Mouse (Mus musculus): ENCODE data around the gene Wnt16. TPM values are rescaled to one million over a fixed set of nuclear protein-coding genes. Genes with fewer than 3 reads are reported as not detected.
"Not testable (repeated sequence)": the region's sequence is repeated elsewhere in the genome, so short reads cannot be mapped to it uniquely, and the experiment has no call there.

Gene Wnt16
- total RNA-seq (2014; rRNA removed) (0.61 and 1.3 TPM in 2 replicates), polyA plus RNA-seq (2015; fragmentation: Nextera tagmentation; extraction: Ambion mirVana) (0.90 and 1.2 TPM in 2 replicates)

- DNase-seq (ENCODE audit: low spot score) (peak; percentile 16), ATAC-seq (peak; percentile 72)
- no peaks in the 10 kb centered on the region for H3K9me3 ChIP-seq (ENCODE audit: low read length)
- peaks cover 39% of the 10 kb centered on the region for H3K27me3 ChIP-seq (ENCODE audit: insufficient read depth, low read length)
- no peaks in the 10 kb centered on the region for H3K36me3 ChIP-seq (ENCODE audit: insufficient read depth, low read length)
- TF ChIP-seq CTCF (IDR thresholded peaks at IDR 0.05; ENCODE audit: low read depth): no peak
- WGBS: 1% methylated on average over 20 of the region's 20 CpGs
- peak within 1 kb of the TSS; percentile 34 for H3K4me3 ChIP-seq (ENCODE audit: low read length)
- H3K9ac ChIP-seq (replicated peaks; ENCODE audit: low read length): 0 out of 2 replicates have a peak within 1 kb of the TSS, but pooled peaks have one; percentile 14
- H3K27ac ChIP-seq: no peak within 1 kb of the TSS
- H3K4me1 ChIP-seq (ENCODE audit: insufficient read depth, low read length): peaks cover 6% of the 10 kb centered on the region; the same call in 1 of the 2 replicates
- H3K4me2 ChIP-seq (ENCODE audit: low read depth, low read length): peak within 1 kb of the TSS; percentile 72
These were observed at the start of gene Wnt16 for GRCm38 (mm10) chr6:22288004-22288736. TSS of gene Wnt16 (plus strand) at chr6:22288227.

GRCm38 (mm10) chr6:22243321-22243720, 44.7 kb upstream of the Wnt16 start:
- H3K9me3 ChIP-seq (ENCODE audit: low read length): no peaks in the 10 kb centered on the region
- H3K9ac ChIP-seq (replicated peaks; ENCODE audit: low read length): no peak overlapping the region
- no peak for ATAC-seq
- H3K4me2 ChIP-seq (ENCODE audit: low read depth, low read length): no peak overlapping the region
- no peak for DNase-seq (ENCODE audit: low spot score)
- H3K4me1 ChIP-seq (ENCODE audit: insufficient read depth, low read length): no peaks in the 10 kb centered on the region
- no peak overlapping the region for H3K4me3 ChIP-seq (ENCODE audit: low read length)
- H3K27ac ChIP-seq: no peak overlapping the region
- no peaks in the 10 kb centered on the region for H3K36me3 ChIP-seq (ENCODE audit: insufficient read depth, low read length)
- TF ChIP-seq CTCF (IDR thresholded peaks at IDR 0.05; ENCODE audit: low read depth): no peak
- H3K27me3 ChIP-seq (ENCODE audit: insufficient read depth, low read length): no peaks in the 10 kb centered on the region
- 70% methylated on average over 8 of the region's 8 CpGs for WGBS

DNA sequence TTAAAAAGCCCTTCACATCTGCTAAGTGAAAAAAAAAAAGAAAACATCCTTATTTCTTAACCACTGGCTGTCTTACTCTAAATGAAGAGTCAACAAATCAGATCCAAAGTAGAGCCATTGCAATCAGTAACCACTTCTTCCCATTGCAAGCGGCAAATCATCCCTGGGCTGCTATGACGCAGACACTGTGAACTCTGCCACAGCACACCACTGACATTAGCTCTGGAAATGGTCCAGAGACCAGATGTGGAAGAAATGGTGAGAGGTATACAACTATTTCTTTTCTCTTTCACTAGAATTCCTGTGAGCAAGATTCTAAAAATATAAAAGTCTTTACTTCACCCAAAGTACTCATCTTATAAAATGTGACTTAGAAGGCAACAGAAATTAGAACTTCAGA, 41.3 kb upstream of the Wnt16 start:
- ATAC-seq: no peak
- no peak for DNase-seq (ENCODE audit: low spot score)
- Histone ChIP-seq H3K36me3 (ENCODE audit: insufficient read depth, low read length) (no peaks in the 10 kb centered on the region), H3K27ac (no peak overlapping the region), H3K9ac (replicated peaks; ENCODE audit: low read length) (no peak overlapping the region), H3K4me3 (ENCODE audit: low read length) (no peak overlapping the region), H3K27me3 (ENCODE audit: insufficient read depth, low read length) (no peaks in the 10 kb centered on the region), H3K4me2 (ENCODE audit: low read depth, low read length) (no peak overlapping the region), H3K9me3 (ENCODE audit: low read length) (no peaks in the 10 kb centered on the region), H3K4me1 (ENCODE audit: insufficient read depth, low read length) (no peaks in the 10 kb centered on the region)
- 89% methylated on average over 2 of the region's 2 CpGs for WGBS
- no peak for TF ChIP-seq CTCF (IDR thresholded peaks at IDR 0.05; ENCODE audit: low read depth)

DNA sequence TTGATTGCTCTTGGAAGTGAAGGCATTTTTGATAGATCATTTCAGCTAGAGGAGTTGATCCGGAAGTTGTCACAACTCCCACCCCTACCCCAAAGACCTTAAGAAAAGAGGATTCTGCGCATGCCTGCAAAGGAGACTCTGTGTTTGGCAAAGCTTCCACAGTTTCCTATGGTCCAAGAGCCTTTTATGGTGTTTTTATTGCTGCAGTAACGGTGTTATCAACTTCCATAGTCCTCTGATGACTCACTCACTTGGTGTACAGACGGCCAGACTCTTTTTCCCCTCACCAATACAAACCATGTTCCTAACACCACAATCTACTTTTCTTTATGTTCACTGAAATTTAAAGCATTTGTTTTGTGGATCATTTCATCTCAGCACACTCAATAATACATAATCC, 29.2 kb upstream of the Wnt16 start:
- H3K36me3 ChIP-seq (ENCODE audit: insufficient read depth, low read length): no peaks in the 10 kb centered on the region
- no peak for ATAC-seq
- 94% methylated on average over 4 of the region's 4 CpGs for WGBS

GRCm38 (mm10) chr6:22262519-22262918, 25.5 kb upstream of the Wnt16 start:
- H3K36me3 ChIP-seq (ENCODE audit: insufficient read depth, low read length): no peaks in the 10 kb centered on the region
- TF ChIP-seq CTCF (IDR thresholded peaks at IDR 0.05; ENCODE audit: low read depth): no peak
- H3K4me1 ChIP-seq (ENCODE audit: insufficient read depth, low read length): no peaks in the 10 kb centered on the region
- H3K27me3 ChIP-seq (ENCODE audit: insufficient read depth, low read length): no peaks in the 10 kb centered on the region
- H3K9me3 ChIP-seq (ENCODE audit: low read length): no peaks in the 10 kb centered on the region
- DNase-seq (ENCODE audit: low spot score): no peak
- no peak overlapping the region for H3K4me2 ChIP-seq (ENCODE audit: low read depth, low read length)
- H3K27ac ChIP-seq: no peak overlapping the region
- no peak overlapping the region for H3K4me3 ChIP-seq (ENCODE audit: low read length)
- WGBS: 60% methylated on average over 4 of the region's 4 CpGs
- H3K9ac ChIP-seq (replicated peaks; ENCODE audit: low read length): no peak overlapping the region
- ATAC-seq: no peak

More for the DNA sequence above, 29.2 kb upstream of the Wnt16 start:
- H3K4me3 ChIP-seq (ENCODE audit: low read length): no peak overlapping the region
- H3K4me2 ChIP-seq (ENCODE audit: low read depth, low read length): no peak overlapping the region
- no peaks in the 10 kb centered on the region for H3K27me3 ChIP-seq (ENCODE audit: insufficient read depth, low read length)
- H3K4me1 ChIP-seq (ENCODE audit: insufficient read depth, low read length): no peaks in the 10 kb centered on the region
- no peaks in the 10 kb centered on the region for H3K9me3 ChIP-seq (ENCODE audit: low read length)
- H3K27ac ChIP-seq: no peak overlapping the region
- no peak overlapping the region for H3K9ac ChIP-seq (replicated peaks; ENCODE audit: low read length)
- no peak for DNase-seq (ENCODE audit: low spot score)
- TF ChIP-seq CTCF (IDR thresholded peaks at IDR 0.05; ENCODE audit: low read depth): no peak

DNA sequence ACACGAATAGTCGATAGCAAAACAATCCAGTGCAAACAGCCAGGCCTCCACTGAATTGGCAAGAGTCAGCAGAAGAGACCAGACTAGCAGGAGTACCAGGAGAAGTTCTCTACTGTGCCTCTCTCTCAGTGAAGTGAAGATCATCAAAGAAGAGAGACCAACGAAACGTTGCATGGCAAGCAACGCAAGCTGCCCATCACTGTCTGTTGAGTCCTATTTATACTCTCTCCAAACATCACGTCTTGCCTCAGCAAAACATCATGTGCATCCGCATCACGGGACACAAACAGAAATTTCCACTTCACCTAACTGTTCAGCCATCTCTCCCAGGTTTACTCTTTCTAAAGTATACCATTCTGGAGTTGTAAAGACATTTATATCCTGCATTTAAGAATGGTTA, 23.9 kb upstream of the Wnt16 start:
- not testable (repeated sequence) for H3K4me2 ChIP-seq (ENCODE audit: low read depth, low read length); H3K9me3 ChIP-seq (ENCODE audit: low read length); H3K9ac ChIP-seq (replicated peaks; ENCODE audit: low read length); H3K27ac ChIP-seq; DNase-seq (ENCODE audit: low spot score); H3K4me1 ChIP-seq (ENCODE audit: insufficient read depth, low read length); ATAC-seq; H3K36me3 ChIP-seq (ENCODE audit: insufficient read depth, low read length); H3K4me3 ChIP-seq (ENCODE audit: low read length); H3K27me3 ChIP-seq (ENCODE audit: insufficient read depth, low read length)
- WGBS: 87% methylated on average over 8 of the region's 8 CpGs

DNA sequence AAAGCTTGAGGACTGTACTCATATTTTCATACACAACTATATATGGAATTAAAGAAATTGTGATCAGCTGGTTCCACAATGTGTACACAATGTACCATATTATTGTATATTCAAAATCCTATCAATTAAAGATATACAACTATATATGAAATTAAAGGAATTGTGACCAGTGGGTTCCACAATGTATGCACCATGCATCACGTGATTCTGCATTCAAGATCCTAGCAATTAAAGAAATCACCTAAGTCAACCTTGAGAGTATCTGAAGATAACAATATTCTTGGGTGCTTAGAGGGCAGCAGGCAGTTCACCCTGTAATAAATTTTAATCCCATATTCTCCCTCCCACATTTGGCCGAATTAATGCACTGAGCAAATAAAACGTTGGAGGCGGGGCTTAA, 22.0 kb upstream of the Wnt16 start:
- Histone ChIP-seq H3K36me3 (ENCODE audit: insufficient read depth, low read length) (no peaks in the 10 kb centered on the region), H3K4me2 (ENCODE audit: low read depth, low read length) (no peak overlapping the region), H3K9ac (replicated peaks; ENCODE audit: low read length) (no peak overlapping the region), H3K9me3 (ENCODE audit: low read length) (no peaks in the 10 kb centered on the region), H3K27ac (no peak overlapping the region), H3K4me1 (ENCODE audit: insufficient read depth, low read length) (no peaks in the 10 kb centered on the region), H3K27me3 (ENCODE audit: insufficient read depth, low read length) (no peaks in the 10 kb centered on the region), H3K4me3 (ENCODE audit: low read length) (no peak overlapping the region)
- ATAC-seq (no peak), DNase-seq (ENCODE audit: low spot score) (no peak)
- WGBS: 85% methylated on average over 4 of the region's 4 CpGs
- TF ChIP-seq CTCF (IDR thresholded peaks at IDR 0.05; ENCODE audit: low read depth): no peak

All from hindbrain, postnatal 0 days (tissue).